In genomic region chr4:3229532-3229931, GRCm38 (mm10) we compare ENCODE assay signal across 8 mouse cellular contexts. TPM values are rescaled to one million over a fixed set of nuclear protein-coding genes. Genes with fewer than 3 reads are reported as not detected.
DNase-seq lines count a peak whose midpoint lies in the region; ATAC-seq lines count a peak whose summit lies in the region.
"Had no signal": no experiment of that assay in that cellular context is flagged by ENCODE, and none has a peak within 500 bp of the region (broad histone marks: within the 10 kb centered on the region; RNA-seq: fewer than 3 reads in every experiment).

No protein-coding gene starts in this region.

- peak; percentile 8; the same call in 1 of the 2 replicates for ATAC-seq in neural tube, embryonic 12.5 days (ENCODE audit: low FRiP score, low read depth)
- ATAC-seq in hindbrain, embryonic 14.5 days (ENCODE audit: low FRiP score) = peak; percentile 51
- peak; percentile 62 for ATAC-seq in liver, embryonic 16.5 days (ENCODE audit: low read depth)

- no peaks in the 10 kb centered on the region for H3K36me3 ChIP-seq in neural tube, embryonic 12.5 days
- no peaks in the 10 kb centered on the region for H3K36me3 ChIP-seq in hindbrain, embryonic 14.5 days (replicated peaks; ENCODE audit: control insufficient read depth, insufficient read depth)
- H3K36me3 ChIP-seq in liver, embryonic 16.5 days (ENCODE audit: control insufficient read depth, insufficient read depth) = no peaks in the 10 kb centered on the region

- peaks cover 46% of the 10 kb centered on the region for H3K9me3 ChIP-seq in neural tube, embryonic 12.5 days
- H3K9me3 ChIP-seq in hindbrain, embryonic 14.5 days (ENCODE audit: control insufficient read depth, low read length) = peaks cover 63% of the 10 kb centered on the region
- peaks cover 5% of the 10 kb centered on the region; the same call in 1 of the 2 replicates for H3K9me3 ChIP-seq in liver, embryonic 16.5 days (replicated peaks; ENCODE audit: control insufficient read depth, low read length)

- H3K9ac ChIP-seq in neural tube, embryonic 12.5 days = no peak overlapping the region
- no peak overlapping the region for H3K9ac ChIP-seq in hindbrain, embryonic 14.5 days
- H3K9ac ChIP-seq in liver, embryonic 16.5 days (ENCODE audit: low read depth, low read length) = no peak overlapping the region

- DNase-seq in neural tube, embryonic 10.5 days (ENCODE audit: extremely low spot score, low spot score) = no peak
- peak; percentile 48 to 49 for DNase-seq in gastrocnemius, adult 8-10 months (ENCODE audit: low spot score in 2 of 2)
- DNase-seq in hindbrain, embryonic 14.5 days (ENCODE audit: low spot score) = no peak
- no peak for DNase-seq in retina, embryonic 14.5 days (ENCODE audit: low spot score)
- DNase-seq in layer of hippocampus, adult 11-12 months (ENCODE audit: low spot score) = no peak

- H3K27ac ChIP-seq in neural tube, embryonic 12.5 days = no peak overlapping the region
- no peak overlapping the region for H3K27ac ChIP-seq in hindbrain, embryonic 14.5 days
- no peak overlapping the region for H3K27ac ChIP-seq in liver, embryonic 16.5 days (ENCODE audit: low read length)

- 0 out of 2 replicates have a peak, but pooled peaks cover 3% of the 10 kb centered on the region for H3K4me1 ChIP-seq in neural tube, embryonic 12.5 days
- H3K4me1 ChIP-seq in hindbrain, embryonic 14.5 days (replicated peaks; ENCODE audit: control insufficient read depth, insufficient read depth, low read length) = no peaks in the 10 kb centered on the region
- H3K4me1 ChIP-seq in liver, embryonic 16.5 days (ENCODE audit: control insufficient read depth, low read depth, low read length) = no peaks in the 10 kb centered on the region

- H3K4me2 ChIP-seq in neural tube, embryonic 12.5 days (replicated peaks) = no peak overlapping the region
- H3K4me2 ChIP-seq in hindbrain, embryonic 14.5 days (replicated peaks) = no peak overlapping the region
- no peak overlapping the region for H3K4me2 ChIP-seq in liver, embryonic 16.5 days (ENCODE audit: low read depth, low read length)

- no peaks in the 10 kb centered on the region; the same call in 1 of the 2 replicates for H3K27me3 ChIP-seq in neural tube, embryonic 12.5 days (replicated peaks)
- H3K27me3 ChIP-seq in hindbrain, embryonic 14.5 days (ENCODE audit: control insufficient read depth, insufficient read depth, low read length) = no peaks in the 10 kb centered on the region
- no peaks in the 10 kb centered on the region for H3K27me3 ChIP-seq in liver, embryonic 16.5 days (ENCODE audit: control insufficient read depth, insufficient read depth, low read depth, low read length)

- H3K4me3 ChIP-seq in neural tube, embryonic 12.5 days = no peak overlapping the region
- H3K4me3 ChIP-seq in hindbrain, embryonic 14.5 days (replicated peaks; ENCODE audit: low read length) = no peak overlapping the region
- no peak overlapping the region for H3K4me3 ChIP-seq in liver, embryonic 16.5 days (ENCODE audit: low read depth, low read length)

- 73% methylated on average over 4 of the region's 4 CpGs for WGBS in neural tube, embryonic 12.5 days
- 72% methylated on average over 4 of the region's 4 CpGs for WGBS in hindbrain, embryonic 14.5 days
- whole genome bisulfite sequencing in liver, embryonic 16.5 days (ENCODE audit: insufficient replicate concordance) = 47% methylated on average over 4 of the region's 4 CpGs

RNA-seq across cellular contexts. Expression of gene Vmn1r3, which starts 44.4 kb away (rescaled TPM):
- polyA plus RNA-seq in neural tube, embryonic 12.5 days (2016; fragmentation: Nextera tagmentation; extraction: Ambion mirVana) = not detected in 2 replicates
- total RNA-seq in gastrocnemius, adult 8-10 months (2022) = not detected
- polyA plus RNA-seq in hindbrain, embryonic 14.5 days (2014; fragmentation: Nextera tagmentation; extraction: Ambion mirVana) = not detected in 2 replicates
- polyA plus RNA-seq in liver, embryonic 16.5 days (2015; fragmentation: Nextera tagmentation; extraction: Ambion mirVana) = not detected in 2 replicates
- total RNA-seq: layer of hippocampus, postnatal 10 days had no signal

Comparison
In these comparisons a context has a peak if more than half of its experiments do, and no peak if none do; other contexts are left out.
1. ATAC-seq: peak in every context shown above with its lines; median percentile 62 in liver, embryonic 16.5 days; 51 in hindbrain, embryonic 14.5 days; 8 in neural tube, embryonic 12.5 days.
2. DNase-seq: peak in gastrocnemius, adult 8-10 months (2 of 2); none in neural tube, embryonic 10.5 days (single experiment), hindbrain, embryonic 14.5 days (single experiment), retina, embryonic 14.5 days (single experiment) and layer of hippocampus, adult 11-12 months (single experiment).